Mouse (Mus musculus) intestine, embryonic 16.5 days (tissue): Measurements from ENCODE around the gene Fgfr2. TPM values are rescaled to one million over a fixed set of nuclear protein-coding genes. Genes with fewer than 3 reads are reported as not detected.

Experiments
- ATAC-seq: fragments of 200-750 bp; cut with Nextera tagmentation; 2 replicates; pipeline ENCODE4 v1.8.0; 2017; ENCODE audit warnings: moderate TSS enrichment, moderate library complexity
- H3K27ac ChIP-seq: fragments of 300-500 bp; sonication (generic); 2 replicates; pipeline ENCODE4 v1.5.1; 2014; ENCODE audit warnings: mild to moderate bottlenecking, low read length
- H3K27me3 ChIP-seq: fragments of 300-500 bp; sonication (generic); replicated peaks from 2 replicates; pipeline ENCODE4 v1.6.1; 2014; ENCODE audit warnings: low read length, control low read depth, mixed read lengths; ENCODE audit not compliant: control insufficient read depth, insufficient read depth
- H3K36me3 ChIP-seq: fragments of 300-500 bp; sonication (generic); 2 replicates; pipeline ENCODE4 v1.6.1; 2014; ENCODE audit warnings: low read length, control low read depth; ENCODE audit not compliant: control insufficient read depth, insufficient read depth
- H3K4me1 ChIP-seq: fragments of 300-500 bp; sonication (generic); 2 replicates; pipeline ENCODE4 v1.6.1; 2014; ENCODE audit warnings: low read length, control low read depth, mixed read lengths; ENCODE audit not compliant: control insufficient read depth, insufficient read depth
- H3K4me2 ChIP-seq: fragments of 300-500 bp; sonication (generic); 2 replicates; pipeline ENCODE4 v1.6.1; 2014; ENCODE audit warnings: low read depth, low read length, control low read depth
- H3K4me3 ChIP-seq: fragments of 300-500 bp; sonication (generic); 2 replicates; pipeline ENCODE4 v1.5.1; 2014; ENCODE audit warnings: mild to moderate bottlenecking, low read length
- H3K9ac ChIP-seq: fragments of 300-500 bp; sonication (generic); 2 replicates; pipeline ENCODE4 v1.6.1; 2014; ENCODE audit warnings: low read depth, low read length
- H3K9me3 ChIP-seq: fragments of 300-500 bp; sonication (generic); 2 replicates; pipeline ENCODE4 v1.6.1; 2016; ENCODE audit warnings: low read length, control low read depth; ENCODE audit not compliant: control insufficient read depth
- WGBS: fragments of 180-500 bp; shearing (Covaris S2); extraction: QIAGEN DNeasy Blood & Tissue Kit; methylation state at CpG from one replicate; pipeline ENCODE4 v1.1.7; 2014; 5-methylcytosine and 5-hydroxymethylcytosine counted together
- polyA plus RNA-seq: library from polyadenylated mRNA; unstranded; fragments of >200 nt; fragmentation: Nextera tagmentation; extraction: Ambion mirVana; gene quantifications from 2 replicates; pipeline ENCODE4 v1.2.1, GENCODE M21; 2015

Fgfr2 gene
- polyA plus RNA-seq, 1 experiment from 2014 or later = 47.3 TPM

DNA sequence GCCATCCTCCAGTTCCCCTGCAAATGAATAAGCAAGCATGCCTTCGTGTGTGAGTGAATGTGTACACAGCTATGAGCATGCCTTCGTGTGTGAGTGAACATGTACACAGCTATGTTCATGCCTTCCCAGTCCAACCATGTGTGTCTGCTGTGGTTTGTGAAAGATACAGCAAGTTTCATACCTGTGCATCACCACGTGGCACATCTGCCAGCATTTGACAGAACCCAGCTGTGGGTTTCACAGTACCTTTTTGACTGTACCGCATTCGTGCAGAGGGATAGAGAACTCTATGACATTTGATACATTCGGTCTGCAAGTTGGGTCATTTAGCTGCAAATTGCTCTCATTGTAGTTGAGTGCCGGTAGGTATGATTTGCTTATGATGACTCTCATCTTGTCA is 1808.7 kb downstream of the Fgfr2 start:
- H3K36me3 ChIP-seq = no peaks in the 10 kb centered on the region
- no peak overlapping the region for H3K4me2 ChIP-seq
- no peak overlapping the region for H3K27ac ChIP-seq
- no peaks in the 10 kb centered on the region for H3K4me1 ChIP-seq
- H3K4me3 ChIP-seq = no peak overlapping the region
- no peak overlapping the region for H3K9ac ChIP-seq
- WGBS = 80% methylated on average over 7 of the region's 7 CpGs
- no peaks in the 10 kb centered on the region for H3K9me3 ChIP-seq
- ATAC-seq = no peak
- H3K27me3 ChIP-seq = no peaks in the 10 kb centered on the region

DNA sequence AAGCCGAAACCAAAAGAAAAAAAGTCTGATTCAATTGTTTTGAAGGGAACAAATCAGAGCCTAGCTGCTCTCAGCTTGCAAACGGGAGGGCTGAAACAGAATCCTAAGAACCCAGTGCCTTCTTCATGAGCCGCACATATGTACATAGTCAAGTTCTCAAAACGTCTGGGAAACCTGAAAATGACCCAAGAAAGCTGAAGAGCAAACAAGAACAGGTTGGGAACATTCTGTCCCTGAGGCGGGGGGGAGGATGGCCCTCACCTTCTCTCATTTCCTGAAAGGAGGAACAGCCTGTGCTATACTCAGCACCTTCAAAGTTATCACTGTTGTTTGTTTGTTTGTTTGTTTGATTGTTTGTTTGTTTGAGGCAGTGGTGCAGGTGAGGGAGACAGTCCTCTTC is 1816.4 kb downstream of the Fgfr2 start:
- Histone ChIP-seq H3K4me3 (no peak overlapping the region), H3K36me3 (no peaks in the 10 kb centered on the region), H3K27me3 (no peaks in the 10 kb centered on the region), H3K27ac (no peak overlapping the region), H3K4me1 (no peaks in the 10 kb centered on the region), H3K9ac (no peak overlapping the region), H3K4me2 (no peak overlapping the region), H3K9me3 (no peaks in the 10 kb centered on the region)
- WGBS = 78% methylated on average over 5 of the region's 5 CpGs
- ATAC-seq = no peak

DNA sequence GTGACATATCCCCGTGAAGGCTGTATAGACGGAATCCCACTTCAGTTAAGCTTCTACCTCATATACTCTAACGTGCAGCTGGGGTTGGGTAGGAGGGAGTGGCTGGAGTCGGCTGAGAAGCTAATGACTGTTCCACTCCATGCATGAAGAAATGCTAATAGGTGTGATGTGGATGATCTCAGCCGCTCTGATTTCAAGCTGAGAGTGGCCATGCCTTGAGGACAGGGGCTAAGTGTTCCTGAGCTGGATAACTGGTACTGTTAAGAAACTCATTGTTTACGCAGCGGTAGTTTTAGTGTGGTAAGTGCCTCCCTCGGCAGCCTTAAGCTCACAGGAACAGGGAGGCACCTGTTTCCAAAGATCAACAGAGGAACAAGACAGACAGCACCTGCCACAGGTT is 1819.8 kb downstream of the Fgfr2 start:
- Histone ChIP-seq H3K4me1 (no peaks in the 10 kb centered on the region), H3K27ac (no peak overlapping the region), H3K9ac (no peak overlapping the region), H3K4me3 (no peak overlapping the region), H3K4me2 (no peak overlapping the region), H3K9me3 (no peaks in the 10 kb centered on the region), H3K36me3 (no peaks in the 10 kb centered on the region), H3K27me3 (no peaks in the 10 kb centered on the region)
- 53% methylated on average over 8 of the region's 8 CpGs for WGBS
- ATAC-seq = no peak

DNA sequence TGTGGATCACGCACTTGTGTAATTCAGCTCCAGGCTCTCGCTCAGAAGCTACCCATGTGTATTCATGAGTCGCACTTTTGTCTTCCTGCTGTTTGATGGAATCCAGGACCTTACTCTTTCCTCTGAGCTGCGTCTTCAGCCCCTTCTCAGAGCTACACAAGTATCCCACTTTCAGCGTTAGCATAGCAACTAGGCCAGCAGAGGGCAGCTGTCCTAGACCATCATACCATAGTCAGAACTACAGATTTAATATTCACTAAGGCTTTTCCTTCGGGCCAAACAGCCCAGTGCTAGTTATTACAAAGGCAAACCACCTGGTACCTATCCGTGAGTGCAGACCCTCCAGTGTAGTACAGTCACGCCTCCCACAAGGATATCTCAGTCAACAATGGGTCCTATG is 1826.0 kb downstream of the Fgfr2 start:
- Histone ChIP-seq H3K4me1 (no peaks in the 10 kb centered on the region), H3K4me2 (no peak overlapping the region), H3K36me3 (no peaks in the 10 kb centered on the region), H3K27me3 (no peaks in the 10 kb centered on the region), H3K9ac (no peak overlapping the region), H3K9me3 (no peaks in the 10 kb centered on the region), H3K27ac (no peak overlapping the region), H3K4me3 (no peak overlapping the region)
- ATAC-seq = no peak
- 58% methylated on average over 8 of the region's 8 CpGs for WGBS

DNA sequence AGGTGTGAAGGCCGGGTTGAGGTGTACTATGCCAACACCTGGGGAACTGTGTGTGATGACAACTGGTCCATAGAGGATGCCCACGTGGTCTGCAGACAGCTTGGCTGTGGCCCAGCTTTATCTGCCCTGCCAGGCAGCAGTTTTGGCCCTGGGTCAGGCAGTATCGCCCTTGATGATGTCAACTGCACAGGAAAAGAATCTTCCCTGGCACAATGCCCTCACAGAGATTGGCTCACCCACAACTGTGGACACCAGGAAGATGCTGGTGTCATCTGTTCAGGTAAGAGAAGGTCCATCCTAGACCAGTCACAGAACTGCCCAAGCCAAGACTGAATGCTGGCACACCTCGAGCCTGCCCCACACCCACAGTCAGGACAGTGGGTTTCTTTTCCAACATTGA is 1857.3 kb downstream of the Fgfr2 start:
- no peak overlapping the region for H3K9ac ChIP-seq
- H3K4me2 ChIP-seq = no peak overlapping the region
- H3K9me3 ChIP-seq = no peaks in the 10 kb centered on the region
- ATAC-seq = no peak
- H3K36me3 ChIP-seq = no peaks in the 10 kb centered on the region
- H3K27me3 ChIP-seq = no peaks in the 10 kb centered on the region
- H3K4me3 ChIP-seq = no peak overlapping the region
- no peaks in the 10 kb centered on the region for H3K4me1 ChIP-seq
- 75% methylated on average over 4 of the region's 4 CpGs for WGBS
- no peak overlapping the region for H3K27ac ChIP-seq

DNA sequence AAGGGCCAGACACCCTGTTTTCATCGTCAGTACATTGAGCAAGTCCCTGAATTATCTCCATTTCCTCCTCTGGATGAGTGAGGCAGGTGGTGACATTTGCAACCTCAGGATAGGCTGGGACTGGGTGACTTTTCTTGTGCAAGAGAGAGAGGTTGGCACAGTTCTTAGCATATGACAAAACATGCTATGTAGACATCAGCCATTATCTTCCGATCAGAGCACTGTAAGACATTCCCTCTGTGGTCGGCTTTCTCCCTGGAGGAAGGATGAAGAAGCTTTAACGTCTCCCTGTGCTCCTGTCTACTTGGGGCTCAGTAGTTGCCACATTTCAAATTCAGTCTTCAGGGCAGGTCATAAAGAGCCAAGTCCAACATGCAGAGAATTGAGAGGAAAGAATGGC is 1858.9 kb downstream of the Fgfr2 start:
- H3K36me3 ChIP-seq = no peaks in the 10 kb centered on the region

DNA sequence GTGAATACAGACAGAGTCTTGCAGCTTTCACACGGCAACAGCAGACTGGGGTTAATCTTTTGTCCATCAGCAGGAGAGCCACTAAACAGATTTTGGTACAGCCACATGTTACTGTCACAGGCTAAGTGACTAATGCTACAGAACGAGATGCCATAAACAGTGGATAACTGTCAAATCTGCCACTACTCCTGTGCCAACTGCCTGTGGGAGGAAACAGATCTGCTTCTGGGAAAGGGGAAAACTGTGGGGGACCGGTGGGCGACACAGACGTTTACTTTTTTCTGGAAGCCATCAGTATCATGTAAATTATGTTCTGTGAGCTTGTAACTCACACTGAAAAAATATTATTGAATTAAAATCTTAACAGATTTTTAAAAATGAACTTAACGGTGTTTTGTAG is 1862.2 kb downstream of the Fgfr2 start:
- Histone ChIP-seq H3K27me3 (no peaks in the 10 kb centered on the region), H3K27ac (no peak overlapping the region), H3K4me1 (no peaks in the 10 kb centered on the region), H3K9me3 (no peaks in the 10 kb centered on the region), H3K4me3 (no peak overlapping the region), H3K4me2 (no peak overlapping the region), H3K36me3 (no peaks in the 10 kb centered on the region), H3K9ac (no peak overlapping the region)
- 57% methylated on average over 6 of the region's 6 CpGs for WGBS
- no peak for ATAC-seq

More for the DNA sequence above, 1858.9 kb downstream of the Fgfr2 start:
- Histone ChIP-seq H3K9me3 (no peaks in the 10 kb centered on the region), H3K4me1 (no peaks in the 10 kb centered on the region), H3K9ac (no peak overlapping the region), H3K27me3 (no peaks in the 10 kb centered on the region), H3K4me2 (no peak overlapping the region), H3K4me3 (no peak overlapping the region), H3K27ac (no peak overlapping the region)
- ATAC-seq = no peak
- 82% methylated on average over 4 of the region's 4 CpGs for WGBS

DNA sequence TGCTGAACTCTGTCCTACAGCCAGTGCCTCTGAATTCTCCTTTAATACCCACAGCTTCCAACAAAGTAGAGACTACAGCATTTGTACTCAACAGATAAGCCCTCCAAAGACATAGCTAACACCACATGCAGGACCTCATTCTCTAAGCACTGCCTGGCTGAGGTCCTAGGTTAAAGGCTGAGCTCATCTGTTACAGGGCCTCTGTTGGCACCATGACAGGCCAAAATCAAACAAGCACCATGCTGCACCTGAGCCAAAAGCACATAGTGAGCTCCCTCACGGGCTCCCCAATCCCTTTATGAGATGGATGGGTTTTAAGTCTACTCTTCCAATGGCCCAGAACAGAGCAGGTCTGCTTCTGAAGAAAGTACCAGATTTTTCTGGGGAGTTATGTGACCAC is 1865.8 kb downstream of the Fgfr2 start:
- Histone ChIP-seq H3K9me3 (no peaks in the 10 kb centered on the region), H3K4me3 (no peak overlapping the region), H3K9ac (no peak overlapping the region), H3K36me3 (no peaks in the 10 kb centered on the region), H3K4me1 (no peaks in the 10 kb centered on the region), H3K27me3 (no peaks in the 10 kb centered on the region), H3K4me2 (no peak overlapping the region), H3K27ac (no peak overlapping the region)
- ATAC-seq = peak; percentile 48; the same call in 1 of the 2 replicates
- WGBS = 47% methylated on average over 1 of the region's 1 CpGs

DNA sequence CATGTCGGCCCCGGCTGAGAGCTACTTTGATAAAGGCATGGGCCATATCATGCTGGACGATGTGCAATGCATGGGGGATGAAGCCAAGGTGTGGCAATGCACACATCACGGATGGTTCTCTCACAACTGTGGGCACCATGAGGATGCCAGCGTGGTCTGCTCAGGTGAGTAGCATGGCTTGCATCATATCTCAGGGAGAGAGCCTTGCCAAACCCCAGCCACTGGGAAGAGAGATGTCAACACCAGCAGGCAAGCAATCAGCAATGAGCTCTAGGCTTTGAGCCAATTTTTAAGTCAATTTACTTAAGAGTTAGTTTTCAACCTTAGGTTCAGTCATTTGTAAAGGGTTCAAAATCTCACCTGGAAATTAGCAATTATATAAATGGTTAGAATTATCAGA is 1866.3 kb downstream of the Fgfr2 start:
- no peak overlapping the region for H3K4me3 ChIP-seq
- H3K36me3 ChIP-seq = no peaks in the 10 kb centered on the region
- H3K27me3 ChIP-seq = no peaks in the 10 kb centered on the region
- ATAC-seq = peak; percentile 52; the same call in 1 of the 2 replicates
- H3K4me2 ChIP-seq = no peak overlapping the region
- no peaks in the 10 kb centered on the region for H3K4me1 ChIP-seq
- H3K9me3 ChIP-seq = no peaks in the 10 kb centered on the region
- H3K9ac ChIP-seq = no peak overlapping the region
- WGBS = 84% methylated on average over 5 of the region's 5 CpGs
- no peak overlapping the region for H3K27ac ChIP-seq

DNA sequence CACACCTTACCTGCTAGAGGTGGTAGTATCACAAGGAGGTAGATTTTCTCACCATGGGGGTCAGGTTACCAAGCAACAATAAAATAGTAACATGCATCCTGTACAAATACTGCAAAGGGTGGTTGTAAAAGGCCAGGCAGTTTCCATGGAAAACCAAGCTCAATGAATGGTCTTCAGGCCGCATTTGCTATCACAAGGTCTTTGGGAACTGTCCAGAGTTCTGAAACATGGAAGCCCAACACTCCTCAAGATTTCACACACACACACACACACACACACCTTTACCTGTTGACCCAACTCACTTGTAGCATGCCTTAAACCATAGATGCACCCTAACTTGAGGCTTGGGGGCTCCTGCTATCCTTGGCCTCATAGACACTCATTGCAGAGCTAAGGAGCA is 1878.2 kb downstream of the Fgfr2 start:
- no peak overlapping the region for H3K9ac ChIP-seq
- no peak overlapping the region for H3K4me3 ChIP-seq
- no peak overlapping the region for H3K4me2 ChIP-seq
- 11% methylated on average over 1 of the region's 1 CpGs for WGBS
- no peaks in the 10 kb centered on the region for H3K4me1 ChIP-seq
- H3K36me3 ChIP-seq = no peaks in the 10 kb centered on the region
- no peaks in the 10 kb centered on the region for H3K27me3 ChIP-seq
- no peak for ATAC-seq
- H3K9me3 ChIP-seq = no peaks in the 10 kb centered on the region
- H3K27ac ChIP-seq = no peak overlapping the region
